Mouse (Mus musculus) cortical plate, adult 2 months (tissue): ENCODE measurements around the gene Nptx1. TPM values are rescaled to one million over a fixed set of nuclear protein-coding genes. Genes with fewer than 3 reads are reported as not detected.

Experiments used
- H3K27ac ChIP-seq: fragments of 200-500 bp; 2 replicates; pipeline ENCODE4 v1.5.1; 2012; ENCODE audit warnings: low read length, control low read depth, inconsistent platforms; ENCODE audit not compliant: insufficient read depth
- H3K4me1 ChIP-seq: fragments of 200-500 bp; 2 replicates; pipeline ENCODE4 v1.6.1; 2011; ENCODE audit warnings: low read length; ENCODE audit not compliant: control insufficient read depth, insufficient read depth
- H3K4me3 ChIP-seq: fragments of 200-500 bp; 2 replicates; pipeline ENCODE4 v1.5.1; 2011; ENCODE audit warnings: mild to moderate bottlenecking, low read length, control low read depth; ENCODE audit not compliant: insufficient read depth
- CTCF ChIP-seq: fragments of 200-500 bp; IDR thresholded peaks from 2 replicates; pipeline ENCODE4 v1.5.1; 2011; ENCODE audit warnings: mild to moderate bottlenecking, control low read depth, low read length; ENCODE audit not compliant: insufficient read depth; ENCODE audit errors: extremely low read depth
- POLR2A ChIP-seq: fragments of 200-500 bp; IDR thresholded peaks from 2 replicates; pipeline ENCODE4 v1.6.1; 2011; ENCODE audit warnings: mild to moderate bottlenecking, low read length, control low read depth; ENCODE audit not compliant: insufficient read depth; ENCODE audit errors: extremely low read depth
- polyA plus RNA-seq: library from polyadenylated mRNA; depleted of rRNA; stranded (reverse); fragments of >200 nt; gene quantifications from 2 replicates; pipeline ENCODE4 v1.2.3, GENCODE M21; 2012

Nptx1 gene
- polyA plus RNA-seq, 1 experiment: 118 TPM

DNA sequence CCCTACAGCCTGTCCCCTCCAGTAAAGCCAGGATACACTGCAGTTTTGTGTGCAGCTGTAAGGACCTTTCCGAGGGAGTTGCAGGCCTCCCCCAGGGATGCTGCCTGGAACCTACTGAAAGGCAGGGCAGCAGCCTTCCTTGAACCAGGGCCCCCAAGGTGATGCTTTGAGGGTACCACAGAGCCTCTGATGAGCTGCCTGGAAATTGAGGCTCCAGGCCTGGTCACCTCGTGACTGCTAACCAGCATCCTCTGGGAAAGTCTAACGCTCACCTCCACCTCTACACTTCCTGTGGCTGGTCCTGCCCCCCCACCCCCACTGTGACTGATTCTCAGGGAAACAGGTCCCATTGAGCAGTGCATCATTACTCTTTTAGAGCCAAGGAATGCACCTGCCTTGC, 2.3 kb downstream of the Nptx1 start:
- no peaks in the 10 kb centered on the region; the same call in 1 of the 2 replicates for H3K4me1 ChIP-seq
- no peak for TF ChIP-seq CTCF
- no peak for TF ChIP-seq POLR2A
- H3K4me3 ChIP-seq: peak overlapping the region; percentile 76
- peak overlapping the region; percentile 85; the same call in 1 of the 2 replicates for H3K27ac ChIP-seq

- no peaks in the 10 kb centered on the region for H3K4me1 ChIP-seq
- no peak for TF ChIP-seq CTCF
- no peak for TF ChIP-seq POLR2A
- H3K27ac ChIP-seq: no peak overlapping the region
Measured at GRCm38 (mm10) chr11:119544518-119545105, 2.9 kb downstream of the Nptx1 start.

DNA sequence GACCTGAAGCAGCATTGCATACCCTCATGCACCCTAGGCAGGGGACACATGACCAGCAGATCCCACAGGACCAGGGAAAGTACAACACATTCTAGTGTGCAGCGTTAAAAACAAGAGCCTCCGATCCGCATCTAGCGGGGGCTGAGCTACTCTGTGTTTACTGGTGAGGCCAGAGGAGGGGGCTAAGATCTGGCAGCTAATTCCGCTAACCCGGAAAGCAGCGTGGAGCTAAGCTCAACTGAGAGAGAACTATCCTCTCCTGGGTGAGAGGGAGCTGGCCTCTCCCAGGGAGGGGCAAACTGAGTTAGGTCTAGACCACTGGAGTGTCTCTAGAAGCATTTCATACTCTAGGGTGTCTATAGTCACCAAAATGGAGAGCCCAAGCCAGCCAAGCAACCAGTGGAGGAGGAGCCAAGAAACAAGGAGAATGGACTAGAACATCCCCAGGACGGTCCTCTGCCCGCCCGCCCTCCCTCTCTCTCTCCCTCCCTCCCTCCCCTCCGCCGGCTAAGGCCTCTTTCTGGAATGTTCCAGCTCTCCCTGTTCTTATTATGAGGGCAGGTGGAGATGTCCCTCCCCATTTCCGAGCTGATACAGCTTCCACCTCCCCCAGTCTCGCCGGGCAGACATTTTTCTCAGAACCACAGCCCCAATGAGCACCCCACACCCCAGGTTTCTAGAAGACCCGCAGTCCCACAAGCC, 3.6 kb downstream of the Nptx1 start:
- H3K4me3 ChIP-seq: peak overlapping the region; percentile 76
- no peak for TF ChIP-seq POLR2A
- no peak for TF ChIP-seq CTCF
- H3K27ac ChIP-seq: no peak overlapping the region
- no peaks in the 10 kb centered on the region for H3K4me1 ChIP-seq

More at GRCm38 (mm10) chr11:119544518-119545105, 2.9 kb downstream of the Nptx1 start:
- peak overlapping the region; percentile 76 for H3K4me3 ChIP-seq

- Histone ChIP-seq H3K4me3 (peak overlapping the region; percentile 76; the same call in 1 of the 2 replicates), H3K27ac (no peak overlapping the region)
Measured at GRCm38 (mm10) chr11:119542886-119543285, 4.7 kb downstream of the Nptx1 start.

GRCm38 (mm10) chr11:119542371-119542770, 5.2 kb downstream of the Nptx1 start:
- H3K27ac ChIP-seq: no peak overlapping the region
- no peak overlapping the region for H3K4me3 ChIP-seq
- TF ChIP-seq POLR2A (no peak), CTCF (no peak)
- no peaks in the 10 kb centered on the region for H3K4me1 ChIP-seq

More at GRCm38 (mm10) chr11:119542886-119543285, 4.7 kb downstream of the Nptx1 start:
- TF ChIP-seq CTCF: no peak
- TF ChIP-seq POLR2A: no peak
- H3K4me1 ChIP-seq: no peaks in the 10 kb centered on the region

GRCm38 (mm10) chr11:119541082-119541481, 6.5 kb downstream of the Nptx1 start:
- TF ChIP-seq POLR2A: 0 out of 2 replicates have a peak, but pooled peaks have one; percentile 14
- no peak for TF ChIP-seq CTCF
- Histone ChIP-seq H3K27ac (no peak overlapping the region), H3K4me1 (no peaks in the 10 kb centered on the region), H3K4me3 (no peak overlapping the region)

GRCm38 (mm10) chr11:119540560-119540959, 7.0 kb downstream of the Nptx1 start:
- H3K27ac ChIP-seq: no peak overlapping the region
- no peaks in the 10 kb centered on the region for H3K4me1 ChIP-seq
- no peak for TF ChIP-seq CTCF
- TF ChIP-seq POLR2A: peak; percentile 10; the same call in 1 of the 2 replicates
- no peak overlapping the region for H3K4me3 ChIP-seq

DNA sequence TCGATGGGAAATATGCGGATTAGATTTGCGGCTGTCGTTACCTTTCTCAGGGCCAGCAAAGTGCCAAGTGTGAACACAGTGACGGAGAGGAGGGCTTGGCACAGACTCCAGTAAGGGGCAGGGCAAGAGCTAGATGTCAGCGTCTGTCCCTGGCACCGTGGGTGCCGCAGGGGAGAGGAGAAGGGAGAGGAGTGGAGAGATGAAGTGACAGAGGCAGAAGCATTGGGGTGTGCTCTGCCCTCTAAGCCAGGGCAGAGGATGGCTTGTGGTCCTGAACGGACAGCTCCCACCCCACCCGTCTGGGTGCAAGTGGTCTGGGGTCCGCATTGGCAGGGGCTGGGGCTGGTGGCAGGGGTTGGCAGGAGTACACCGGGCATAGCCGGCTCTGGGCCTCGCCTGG, 7.6 kb downstream of the Nptx1 start:
- H3K4me1 ChIP-seq: no peaks in the 10 kb centered on the region
- H3K27ac ChIP-seq: no peak overlapping the region
- H3K4me3 ChIP-seq: no peak overlapping the region
- TF ChIP-seq CTCF: no peak
- TF ChIP-seq POLR2A: peak; percentile 43

DNA sequence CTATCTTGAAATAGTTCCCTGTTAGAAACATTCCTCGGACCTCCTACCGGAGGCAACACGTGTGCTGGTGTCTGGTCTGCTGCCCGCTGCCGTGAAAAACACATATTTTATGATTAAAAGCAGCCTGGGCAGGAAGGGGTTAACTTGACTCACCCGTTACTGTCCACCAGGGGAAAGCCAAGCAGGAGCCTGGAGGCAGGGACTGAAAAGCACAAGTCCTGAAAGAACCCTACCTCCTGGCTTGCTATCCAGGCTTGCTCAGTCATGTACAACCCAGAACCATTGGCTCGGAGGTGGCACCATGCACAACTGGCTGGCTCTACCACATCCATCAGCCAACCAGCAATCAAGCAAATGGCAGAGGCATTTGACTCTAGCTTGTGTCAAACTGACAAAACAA, 13.8 kb downstream of the Nptx1 start:
- H3K27ac ChIP-seq: no peak overlapping the region
- TF ChIP-seq CTCF (no peak), POLR2A (no peak)
- peaks cover 3% of the 10 kb centered on the region for H3K4me1 ChIP-seq
- H3K4me3 ChIP-seq: no peak overlapping the region

GRCm38 (mm10) chr11:119532460-119532859, 15.1 kb downstream of the Nptx1 start:
- Histone ChIP-seq H3K27ac (no peak overlapping the region), H3K4me1 (peaks cover 7% of the 10 kb centered on the region), H3K4me3 (no peak overlapping the region)
- TF ChIP-seq CTCF (no peak), POLR2A (no peak)
